Mouse (Mus musculus) left cerebral cortex, postnatal 36 days (tissue): ENCODE data around the gene Med25. TPM values are rescaled to one million over a fixed set of nuclear protein-coding genes. Genes with fewer than 3 reads are reported as not detected.

Experiments
- DNase-seq, 2 experiments: peaks; one replicate each; pipeline ENCODE4 v3.0.0; 2021 to 2022; ENCODE audit warnings: low spot score in 2 of 2, mixed read lengths in 1 of 2
- intact Hi-C: fragments of 180-260 bp; cut with DNase I; formaldehyde crosslinking; loops from one replicate; pipeline ENCODE4 v1.15.1; 2025
- total RNA-seq, 2 experiments: library from RNA; stranded (reverse); gene quantifications; 2 replicates each; pipeline ENCODE4 v1.2.3; 2021

The Med25 gene
- total RNA-seq, 2 experiments from 2014 or later: 91.7 to 98.1 TPM

- DNase-seq: no peak
- intact Hi-C loops: no loop called here
Measured at GRCm38 (mm10) chr7:44852259-44853027, 40.1 kb downstream of the Med25 start.

GRCm38 (mm10) chr7:44851625-44852234 is 40.8 kb downstream of the Med25 start:
- DNase-seq: no peak
- intact Hi-C loops: no loop called here

GRCm38 (mm10) chr7:44850789-44851624 is 41.5 kb downstream of the Med25 start:
- intact Hi-C loops: no loop called here
- no peak for DNase-seq

GRCm38 (mm10) chr7:44850146-44850545 is 42.4 kb downstream of the Med25 start:
- intact Hi-C loops: no loop called here
- DNase-seq: peak; percentile 77 to 80

GRCm38 (mm10) chr7:44849416-44850111 is 42.9 kb downstream of the Med25 start:
- peak; percentile 91 for DNase-seq
- intact Hi-C loops: loop anchor here (1.0 kb wide), 1 partner anchor 20 kb away; the partner anchor contains the start of gene Ptov1

GRCm38 (mm10) chr7:44848561-44849415 is 43.7 kb downstream of the Med25 start, which contains the start of the genes Akt1s1 and Tbc1d17:
Akt1s1 (plus strand) TSS chr7:44848991.
Tbc1d17 (minus strand) TSS chr7:44849079.
- intact Hi-C loops: loop anchor here (1.0 kb wide), 1 partner anchor 21 kb away; the partner anchor contains the start of gene Ptov1
- peak; percentile 100 for DNase-seq

GRCm38 (mm10) chr7:44847772-44848171 is 44.7 kb downstream of the Med25 start:
- no peak for DNase-seq
- intact Hi-C loops: no loop called here

- DNase-seq: no peak
Measured at GRCm38 (mm10) chr7:44846804-44847203, 45.7 kb downstream of the Med25 start.

GRCm38 (mm10) chr7:44845006-44845405 is 47.5 kb downstream of the Med25 start:
- intact Hi-C loops: no loop called here
- no peak for DNase-seq

More at GRCm38 (mm10) chr7:44846804-44847203, 45.7 kb downstream of the Med25 start:
- intact Hi-C loops: no loop called here

- intact Hi-C loops: no loop called here
- DNase-seq: no peak
Measured at GRCm38 (mm10) chr7:44841825-44842463, 50.6 kb downstream of the Med25 start.

- no peak for DNase-seq
- intact Hi-C loops: no loop called here
Measured at GRCm38 (mm10) chr7:44840426-44840825, 52.1 kb downstream of the Med25 start.

GRCm38 (mm10) chr7:44839491-44840191 is 52.9 kb downstream of the Med25 start:
- intact Hi-C loops: no loop called here
- peak in 1 of 2 experiments; percentile 55 for DNase-seq

- intact Hi-C loops: no loop called here
- no peak for DNase-seq
Measured at GRCm38 (mm10) chr7:44839171-44839490, 53.4 kb downstream of the Med25 start.

- no peak for DNase-seq
- intact Hi-C loops: no loop called here
Measured at GRCm38 (mm10) chr7:44838073-44838472, 54.4 kb downstream of the Med25 start.

- intact Hi-C loops: no loop called here
- DNase-seq: no peak
Measured at GRCm38 (mm10) chr7:44836423-44837053, 56.0 kb downstream of the Med25 start.

- intact Hi-C loops: no loop called here
- no peak for DNase-seq
Measured at GRCm38 (mm10) chr7:44836016-44836404, 56.5 kb downstream of the Med25 start.

- DNase-seq: no peak
- intact Hi-C loops: no loop called here
Measured at GRCm38 (mm10) chr7:44835373-44836015, 57.0 kb downstream of the Med25 start.
